ENCODE assay signal across 25 mouse cellular contexts in the genomic region with DNA sequence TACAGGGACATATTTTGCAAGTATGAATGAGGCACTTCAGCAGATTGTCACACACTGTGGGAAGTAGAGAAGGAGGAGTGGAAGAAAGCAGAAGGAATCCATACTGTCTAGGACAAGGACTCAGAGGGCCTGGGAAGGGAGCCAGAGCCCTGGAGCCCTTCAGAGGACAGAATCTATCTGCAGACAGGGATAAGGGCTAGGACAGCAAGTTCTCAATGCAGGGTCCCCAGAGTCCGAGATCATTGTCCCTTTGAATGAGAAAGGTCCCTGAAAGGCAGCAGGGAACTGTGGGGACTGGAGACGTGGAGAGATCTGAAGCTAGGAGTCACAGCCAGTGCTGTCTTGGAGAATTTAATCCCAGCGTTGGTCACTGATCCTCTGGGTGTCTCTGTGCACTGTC. TPM values are rescaled to one million over a fixed set of nuclear protein-coding genes. Genes with fewer than 3 reads are reported as not detected.
"Had no signal": no experiment of that assay in that cellular context is flagged by ENCODE, and none has a peak within 500 bp of the region (broad histone marks: within the 10 kb centered on the region; RNA-seq: fewer than 3 reads in every experiment).

No protein-coding gene starts in this region.

RNA-seq across cellular contexts. Expression of a gene that starts 33.0 kb away (rescaled TPM):
- polyA plus RNA-seq: inflammation-experienced regulatory T-cells, adult 6 months had no signal

RNA-seq across cellular contexts. Expression of a gene that starts 50.1 kb away (rescaled TPM):
- total RNA-seq: gastrocnemius, adult 18-20 months; gastrocnemius, postnatal 10 days; gastrocnemius, postnatal 25 days; gastrocnemius, postnatal 4 days; granulocyte monocyte progenitor cell, adult 5-6 weeks; heart, adult 2 months; heart, postnatal 14 days; heart, postnatal 4 days; layer of hippocampus, adult 8-10 months; layer of hippocampus, postnatal 14 days; layer of hippocampus, postnatal 36 days; left cerebral cortex, adult 18-20 months; left cerebral cortex, adult 8-10 months; left cerebral cortex, postnatal 10 days; left cerebral cortex, postnatal 25 days; left cerebral cortex, postnatal 4 days had no signal
- polyA plus RNA-seq: heart, embryonic 12.5 days; hindbrain, embryonic 10.5 days; hindbrain, embryonic 12.5 days; hindbrain, embryonic 14.5 days; hindbrain, embryonic 16.5 days; inflammation-experienced regulatory T-cells, adult 6 months; limb, embryonic 11.5 days; limb, embryonic 13.5 days; limb, embryonic 15.5 days had no signal
